Mouse (Mus musculus) gastrocnemius, postnatal 14 days (tissue): ENCODE data around the gene Vmn1r74. TPM values are rescaled to one million over a fixed set of nuclear protein-coding genes. Genes with fewer than 3 reads are reported as not detected.
"Not testable (repeated sequence)": the region's sequence is repeated elsewhere in the genome, so short reads cannot be mapped to it uniquely, and the experiment has no call there.

ENCODE experiments used
- DNase-seq: peaks from one replicate; pipeline ENCODE4 v3.0.0; 2021; ENCODE audit warnings: mixed read lengths
- intact Hi-C: fragments of 180-260 bp; cut with DNase I; formaldehyde crosslinking; loops from one replicate; pipeline ENCODE4 v1.15.1; 2025; ENCODE audit warnings: low total_unique reads
- long read RNA-seq, 2 experiments: library from polyadenylated mRNA; stranded (forward); transcript quantifications; one replicate each; pipeline ENCODE4 v2.0.0; 2021
- total RNA-seq, 2 experiments: library from RNA; stranded (reverse); gene quantifications; 2 replicates each; pipeline ENCODE4 v1.2.3; 2021

Vmn1r74 gene
- not detected for total RNA-seq
- long read RNA-seq, experiment 1, result 0 reads
- long read RNA-seq, experiment 2, result 0 reads

DNA sequence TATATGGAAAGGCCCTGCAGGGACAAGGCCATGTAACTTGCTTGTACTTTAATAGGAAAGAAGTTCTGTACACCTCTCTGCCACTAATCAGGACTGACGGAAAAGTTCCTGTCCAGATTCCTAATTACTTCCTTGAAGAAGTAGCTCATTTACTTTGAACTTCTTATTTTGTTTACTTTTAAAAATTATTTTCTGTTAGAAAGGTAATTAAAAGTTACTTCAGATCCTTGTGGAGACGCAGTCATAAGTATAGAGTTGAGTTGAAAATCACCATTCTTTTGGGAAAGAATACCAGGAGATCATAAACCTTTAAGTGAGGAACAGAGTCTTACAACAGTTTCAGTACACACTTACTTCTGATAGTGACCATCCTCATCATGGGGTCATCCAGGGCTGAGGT is at the start of gene Vmn1r74:
Vmn1r74 (plus strand) TSS at position 301 of the 400 bp plus-strand sequence.
- no peak for DNase-seq
- intact Hi-C loops, result no loop called here

DNA sequence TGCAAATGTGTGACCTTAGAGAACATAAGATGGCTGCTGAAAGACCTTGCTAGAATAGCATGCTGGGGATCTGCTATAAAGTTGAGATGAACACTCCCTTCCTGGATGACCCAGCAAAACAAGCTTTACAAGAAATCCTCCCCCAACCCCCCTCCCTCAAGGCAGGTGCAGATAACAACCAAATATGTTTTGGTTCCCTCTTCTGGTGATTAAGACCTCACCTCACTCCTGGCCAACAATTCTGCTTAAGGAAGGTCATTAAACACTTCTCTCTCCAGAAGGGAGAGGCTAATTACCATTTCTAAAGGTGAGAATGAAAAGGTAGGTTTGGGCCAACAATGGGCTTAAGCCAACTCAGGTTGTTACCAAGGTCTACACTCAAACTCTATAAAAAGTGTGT is 20.0 kb upstream of the Vmn1r74 start:
- no peak for DNase-seq
- intact Hi-C loops, result no loop called here

DNA sequence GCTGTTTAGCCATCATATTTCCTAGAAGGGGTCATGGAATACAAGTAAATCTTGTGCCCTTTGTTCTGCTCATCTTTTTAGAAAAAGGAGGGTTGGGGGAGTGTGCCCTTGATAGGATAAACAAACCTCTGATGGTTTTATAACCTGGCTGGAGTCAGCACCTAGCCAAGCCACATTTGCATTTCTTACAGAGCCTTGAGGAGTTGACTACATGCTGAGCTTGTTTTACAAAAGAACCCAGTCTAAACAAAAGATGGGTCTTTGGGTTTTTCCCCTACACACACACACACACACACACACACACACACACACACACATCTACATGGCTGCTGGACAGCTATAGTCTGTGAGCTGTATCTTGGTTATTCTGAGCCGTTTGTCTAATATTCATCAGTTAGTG is 11.6 kb upstream of the Vmn1r74 start:
- no peak for DNase-seq
- intact Hi-C loops, result no loop called here

DNA sequence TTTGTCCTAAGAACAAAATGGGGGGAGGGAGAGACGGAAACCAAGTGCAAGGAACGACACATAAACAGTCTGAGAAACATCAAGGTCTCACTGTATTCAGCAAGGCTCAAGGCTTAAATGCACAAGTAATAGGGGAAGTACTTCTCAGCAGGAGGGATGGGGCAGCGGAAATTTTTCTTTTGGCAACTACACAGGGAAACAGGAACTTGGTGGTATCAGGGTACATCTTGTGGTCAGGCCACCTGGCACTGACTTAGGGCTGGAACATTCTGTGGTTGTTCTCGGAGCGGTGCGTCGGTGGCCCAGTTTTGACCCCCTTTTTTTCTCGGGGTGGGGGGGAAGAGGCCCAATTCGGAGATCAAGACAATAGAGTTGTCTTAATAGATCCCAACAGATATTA is 10.5 kb upstream of the Vmn1r74 start:
- DNase-seq, intact Hi-C loops: not testable (repeated sequence)

DNA sequence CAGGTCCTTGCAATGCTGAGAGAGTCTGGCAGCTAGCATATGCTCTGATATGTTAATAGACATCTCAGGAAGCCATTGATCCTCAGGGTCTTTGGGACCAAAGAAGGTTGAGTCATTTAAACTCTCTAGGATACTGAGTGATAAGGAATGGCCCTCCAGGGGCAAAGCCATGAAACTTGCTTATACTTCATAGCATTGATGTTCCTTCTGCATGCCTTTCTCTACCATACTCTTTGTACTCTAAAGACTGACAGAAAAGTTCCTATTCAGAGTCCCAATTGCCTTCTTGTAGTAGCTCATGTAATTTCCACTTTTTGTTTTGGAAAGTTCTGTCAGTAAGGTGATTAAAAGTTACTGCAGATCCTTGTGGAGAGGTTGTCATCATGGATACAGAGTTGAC is 40.5 kb downstream of the Vmn1r74 start, which contains the start of gene Vmn1r75:
Vmn1r75 (plus strand) TSS at position 301 of the 400 bp plus-strand sequence.
- no peak for DNase-seq
- intact Hi-C loops, result no loop called here

Other genes starting within 250 kb of the Vmn1r74 start
- gene Zscan4-ps3, start 224.7 kb upstream of the Vmn1r74 start, total RNA-seq, result not detected
- not detected for gene Vmn1r72, start 153.8 kb upstream of the Vmn1r74 start, total RNA-seq
- not detected for gene Vmn1r73, start 103.7 kb upstream of the Vmn1r74 start, total RNA-seq
- gene Vmn1r75, start 40.6 kb downstream of the Vmn1r74 start, total RNA-seq, result not detected
- gene Vmn1r76, start 104.2 kb downstream of the Vmn1r74 start, total RNA-seq, result not detected
- gene Vmn1r77, start 202.8 kb downstream of the Vmn1r74 start, total RNA-seq, result not detected